ENCODE assay signal across 10 mouse cellular contexts in the genomic region with DNA sequence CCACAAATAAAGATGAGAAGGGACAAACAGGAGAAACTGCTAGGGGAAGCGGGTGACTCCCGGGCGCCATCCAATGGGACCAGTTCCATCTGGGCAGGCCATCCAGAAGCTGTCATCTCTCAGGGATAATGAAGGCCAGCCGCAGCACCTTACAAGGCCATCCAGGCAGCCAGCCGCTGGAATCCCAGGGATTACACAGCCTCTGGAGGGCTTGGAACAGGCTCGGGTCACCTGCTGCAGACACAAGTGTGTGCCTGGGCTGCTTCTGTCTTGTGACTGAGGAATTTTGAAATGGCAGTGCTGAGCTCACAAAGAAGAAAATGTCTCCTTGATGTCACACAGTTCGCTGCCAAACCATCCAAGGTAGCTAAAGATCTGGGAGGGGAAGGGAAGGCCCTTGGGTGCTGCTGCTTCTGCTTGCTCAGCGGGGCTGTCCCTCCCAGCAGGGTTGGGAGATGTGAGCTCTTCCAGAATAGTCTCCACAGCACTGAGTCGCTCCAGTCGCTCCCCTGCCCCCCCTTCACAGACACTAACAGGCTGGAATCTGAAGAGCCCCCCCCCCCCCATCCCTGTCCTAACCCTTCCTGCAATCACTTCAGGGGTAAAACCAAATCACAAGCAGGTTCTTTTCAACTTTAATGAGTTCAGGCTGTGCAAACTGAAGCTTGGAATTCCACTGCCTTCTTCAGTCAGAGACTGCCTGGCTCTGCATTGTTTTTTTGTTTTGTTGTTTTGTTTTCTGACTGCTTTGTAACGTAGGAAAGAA. TPM values are rescaled to one million over a fixed set of nuclear protein-coding genes. Genes with fewer than 3 reads are reported as not detected.
DNase-seq lines count a peak whose midpoint lies in the region; ATAC-seq and TF ChIP-seq lines count a peak whose summit lies in the region.
"Had no signal": no experiment of that assay in that cellular context is flagged by ENCODE, and none has a peak within 500 bp of the region (broad histone marks: within the 10 kb centered on the region; RNA-seq: fewer than 3 reads in every experiment).

No protein-coding gene starts in this region.

- no peak overlapping the region for H3K4me3 ChIP-seq in intestine, embryonic 15.5 days (replicated peaks)
- H3K4me3 ChIP-seq in intestine, postnatal 0 days (ENCODE audit: low read depth, low read length) = no peak overlapping the region
- 0 out of 2 replicates have a peak overlapping the region, but pooled peaks have one; percentile 10 for H3K4me3 ChIP-seq in heart, embryonic 11.5 days (ENCODE audit: low read depth, low read length)
- H3K4me3 ChIP-seq in kidney, embryonic 16.5 days (ENCODE audit: low read length) = no peak overlapping the region

- H3K27ac ChIP-seq in intestine, embryonic 15.5 days = peak overlapping the region; percentile 51
- no peak overlapping the region for H3K27ac ChIP-seq in intestine, postnatal 0 days (ENCODE audit: low read depth, low read length)
- H3K27ac ChIP-seq in heart, embryonic 11.5 days (ENCODE audit: low read depth, low read length) = peak overlapping the region; percentile 96
- H3K27ac ChIP-seq in kidney, embryonic 16.5 days (ENCODE audit: low read length) = no peak overlapping the region

- H3K36me3 ChIP-seq in intestine, embryonic 15.5 days = no peaks in the 10 kb centered on the region
- no peaks in the 10 kb centered on the region for H3K36me3 ChIP-seq in intestine, postnatal 0 days (ENCODE audit: control insufficient read depth, insufficient read depth)
- no peaks in the 10 kb centered on the region for H3K36me3 ChIP-seq in heart, embryonic 11.5 days (ENCODE audit: control insufficient read depth, insufficient read depth, low read length)
- no peaks in the 10 kb centered on the region for H3K36me3 ChIP-seq in kidney, embryonic 16.5 days (ENCODE audit: insufficient read depth, low read length)

- ATAC-seq in intestine, embryonic 15.5 days = no peak
- ATAC-seq in intestine, postnatal 0 days = no peak
- peak; percentile 55; the same call in 1 of the 2 replicates for ATAC-seq in heart, embryonic 11.5 days (replicated peaks; ENCODE audit: insufficient number of reproducible peaks, low FRiP score, low TSS enrichment)
- no peak for ATAC-seq in kidney, embryonic 16.5 days (ENCODE audit: low FRiP score, low TSS enrichment)

- H3K4me1 ChIP-seq in intestine, embryonic 15.5 days (replicated peaks) = peaks cover 27% of the 10 kb centered on the region
- H3K4me1 ChIP-seq in intestine, postnatal 0 days (replicated peaks; ENCODE audit: control insufficient read depth, insufficient read depth, low read length) = no peaks in the 10 kb centered on the region
- peaks cover 44% of the 10 kb centered on the region for H3K4me1 ChIP-seq in heart, embryonic 11.5 days (ENCODE audit: control insufficient read depth, insufficient read depth, low read length)
- H3K4me1 ChIP-seq in kidney, embryonic 16.5 days (ENCODE audit: insufficient read depth, low read length) = peaks cover 30% of the 10 kb centered on the region

- no peak overlapping the region for H3K4me2 ChIP-seq in intestine, embryonic 15.5 days (replicated peaks)
- H3K4me2 ChIP-seq in intestine, postnatal 0 days (replicated peaks; ENCODE audit: low read depth) = no peak overlapping the region
- peak overlapping the region; percentile 49 for H3K4me2 ChIP-seq in heart, embryonic 11.5 days
- H3K4me2 ChIP-seq in kidney, embryonic 16.5 days (replicated peaks; ENCODE audit: low read depth, low read length) = no peak overlapping the region
- H3K4me2 ChIP-seq: liver, embryonic 11.5 days had no signal

- no peaks in the 10 kb centered on the region for H3K9me3 ChIP-seq in intestine, embryonic 15.5 days
- H3K9me3 ChIP-seq in intestine, postnatal 0 days (ENCODE audit: control insufficient read depth) = no peaks in the 10 kb centered on the region
- H3K9me3 ChIP-seq in heart, embryonic 11.5 days (replicated peaks; ENCODE audit: control insufficient read depth, low read length) = 0 out of 2 replicates have a peak, but pooled peaks cover 2% of the 10 kb centered on the region
- H3K9me3 ChIP-seq in kidney, embryonic 16.5 days (ENCODE audit: low read length) = no peaks in the 10 kb centered on the region

- WGBS in intestine, embryonic 15.5 days = 43% methylated on average over 11 of the region's 11 CpGs
- 66% methylated on average over 11 of the region's 11 CpGs for WGBS in intestine, postnatal 0 days
- WGBS in heart, embryonic 11.5 days (ENCODE audit: insufficient replicate concordance) = 27% methylated on average over 11 of the region's 11 CpGs
- 53% methylated on average over 11 of the region's 11 CpGs for WGBS in kidney, embryonic 16.5 days

- peak; percentile 65 for DNase-seq in embryo, embryonic 11 days
- DNase-seq in lung, postnatal 36 days = peak; percentile 42
- DNase-seq in right cerebral cortex, postnatal 4 days = no peak
- no peak for DNase-seq in cerebellum, postnatal 36 days
- DNase-seq: cerebellum, adult 11-12 months had no signal

- no peak overlapping the region for H3K9ac ChIP-seq in intestine, embryonic 15.5 days
- H3K9ac ChIP-seq in intestine, postnatal 0 days (ENCODE audit: low read depth, low read length) = no peak overlapping the region
- H3K9ac ChIP-seq in heart, embryonic 11.5 days (ENCODE audit: low read depth, low read length) = peak overlapping the region; percentile 66
- H3K9ac ChIP-seq in kidney, embryonic 16.5 days (replicated peaks; ENCODE audit: low read length) = no peak overlapping the region; the same call in 1 of the 2 replicates

- no peaks in the 10 kb centered on the region for H3K27me3 ChIP-seq in intestine, embryonic 15.5 days (replicated peaks)
- H3K27me3 ChIP-seq in intestine, postnatal 0 days (replicated peaks; ENCODE audit: control insufficient read depth, insufficient read depth, low read length) = no peaks in the 10 kb centered on the region
- no peaks in the 10 kb centered on the region for H3K27me3 ChIP-seq in heart, embryonic 11.5 days (ENCODE audit: control insufficient read depth, insufficient read depth, low read length)
- H3K27me3 ChIP-seq in kidney, embryonic 16.5 days (ENCODE audit: insufficient read depth, low read length) = no peaks in the 10 kb centered on the region

- no peak for TF ChIP-seq CTCF in intestine, postnatal 0 days (IDR thresholded peaks at IDR 0.05; ENCODE audit: low read depth)

RNA-seq across cellular contexts. Expression of a gene that starts 32.6 kb away (rescaled TPM):
- 13.4 TPM in 2 replicates for polyA plus RNA-seq in intestine, embryonic 15.5 days (2015; fragmentation: Nextera tagmentation; extraction: Ambion mirVana)
- 16.8 and 18.9 TPM in 2 replicates for polyA plus RNA-seq in intestine, postnatal 0 days (2015; fragmentation: Nextera tagmentation; extraction: Ambion mirVana)
- polyA plus RNA-seq in heart, embryonic 11.5 days (2014; fragmentation: Nextera tagmentation; extraction: Ambion mirVana) = 23.5 and 27.3 TPM in 2 replicates
- 12.5 and 14.5 TPM in 2 replicates for polyA plus RNA-seq in kidney, embryonic 16.5 days (2015; fragmentation: Nextera tagmentation; extraction: Ambion mirVana)

Comparison
In these comparisons a context has a peak if more than half of its experiments do, and no peak if none do; other contexts are left out.
1. H3K27ac ChIP-seq: peak in intestine, embryonic 15.5 days (single experiment) and heart, embryonic 11.5 days (single experiment); none in intestine, postnatal 0 days (single experiment) and kidney, embryonic 16.5 days (single experiment).
2. DNase-seq: peak in embryo, embryonic 11 days (single experiment) and lung, postnatal 36 days (single experiment); none in right cerebral cortex, postnatal 4 days (single experiment) and cerebellum, postnatal 36 days (0 of 2).